Mouse (Mus musculus) bone marrow, adult 2 months (tissue): ENCODE measurements around the gene Slc26a3. TPM values are rescaled to one million over a fixed set of nuclear protein-coding genes. Genes with fewer than 3 reads are reported as not detected.

ENCODE experiments used
- H3K27ac ChIP-seq: fragments of 200-500 bp; 2 replicates; pipeline ENCODE4 v1.5.1; 2012; ENCODE audit warnings: low read depth, mild to moderate bottlenecking, control low read depth, inconsistent platforms, low read length; ENCODE audit not compliant: control insufficient read depth, poor library complexity, insufficient read depth
- H3K4me1 ChIP-seq: fragments of 200-500 bp; 2 replicates; pipeline ENCODE4 v1.6.1; 2011; ENCODE audit warnings: low read length; ENCODE audit not compliant: control insufficient read depth, insufficient read depth
- H3K4me3 ChIP-seq: fragments of 200-500 bp; replicated peaks from 2 replicates; pipeline ENCODE3; 2011; ENCODE audit warnings: mild to moderate bottlenecking, low read depth, low read length, control low read depth; ENCODE audit not compliant: control insufficient read depth
- CTCF ChIP-seq: fragments of 200-500 bp; IDR thresholded peaks from 2 replicates; pipeline ENCODE4 v1.5.1; 2011; ENCODE audit warnings: low read length, control low read depth; ENCODE audit not compliant: control insufficient read depth, insufficient read depth
- POLR2A ChIP-seq: fragments of 200-500 bp; IDR thresholded peaks from 2 replicates; pipeline ENCODE4 v1.6.1; 2011; ENCODE audit warnings: low read depth, mild to moderate bottlenecking, control low read depth, low read length, borderline replicate concordance; ENCODE audit not compliant: control insufficient read depth
- WGBS: fragments of 180-500 bp; shearing (Covaris S2); methylation state at CpG from one replicate; pipeline ENCODE4 v1.1.7; 2018; 5-methylcytosine and 5-hydroxymethylcytosine counted together
- polyA plus RNA-seq: library from polyadenylated mRNA; stranded (reverse); fragments of >200 nt; gene quantifications from 2 replicates; pipeline ENCODE4 v1.2.4, GENCODE M21; 2011; ENCODE audit warnings: low replicate concordance; ENCODE audit not compliant: missing spikeins, insufficient read depth, insufficient read length

Gene Slc26a3
- polyA plus RNA-seq, 1 experiment, result 6.1 TPM

DNA sequence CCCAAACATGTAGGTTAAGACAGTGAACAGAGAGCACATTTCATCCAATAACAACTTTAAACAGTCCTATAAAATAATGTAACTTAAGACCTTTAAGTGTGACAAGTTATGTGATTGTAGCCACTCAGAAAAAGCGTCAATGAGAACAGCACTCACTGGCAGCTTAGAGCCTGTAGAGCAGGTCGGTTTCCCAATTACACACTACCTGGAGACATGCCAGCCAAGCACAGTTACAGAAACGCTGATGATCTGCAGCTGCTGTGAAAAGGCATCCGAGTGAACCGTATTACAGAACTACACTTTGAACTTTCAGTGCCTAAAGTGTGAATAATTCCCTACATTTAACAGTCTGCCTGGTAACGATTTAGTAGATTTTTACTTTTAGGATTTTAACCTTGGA, 95.8 kb downstream of the Slc26a3 start:
- no peaks in the 10 kb centered on the region for H3K4me1 ChIP-seq
- WGBS, result 80% methylated on average over 6 of the region's 6 CpGs
- H3K27ac ChIP-seq, result no peak overlapping the region
- H3K4me3 ChIP-seq, result no peak overlapping the region
- TF ChIP-seq POLR2A (no peak), CTCF (no peak)

DNA sequence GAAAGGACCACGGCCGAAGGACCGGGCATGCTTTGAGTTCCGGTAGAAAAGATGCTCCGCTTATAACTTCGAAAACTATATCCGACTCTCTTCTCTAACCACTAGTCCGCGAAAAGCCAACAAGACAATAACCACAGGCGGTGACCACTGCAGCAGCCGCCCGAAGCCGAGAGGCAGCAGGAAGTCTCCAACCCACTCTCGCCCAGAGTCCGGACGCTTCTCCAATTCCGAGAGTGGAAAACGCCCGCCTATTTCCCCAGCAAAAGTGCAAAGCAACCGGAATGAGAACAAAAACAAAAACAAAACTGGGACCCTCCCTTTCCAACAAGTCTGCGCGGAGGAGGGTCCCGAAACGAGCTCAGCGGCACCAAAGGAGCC, 108.3 kb downstream of the Slc26a3 start:
- no peak for TF ChIP-seq POLR2A
- under 1% methylated on average over 25 of the region's 25 CpGs for WGBS
- peak overlapping the region; percentile 97 for H3K4me3 ChIP-seq
- peak overlapping the region; percentile 94 for H3K27ac ChIP-seq
- peaks cover 1% of the 10 kb centered on the region; the same call in 1 of the 2 replicates for H3K4me1 ChIP-seq

DNA sequence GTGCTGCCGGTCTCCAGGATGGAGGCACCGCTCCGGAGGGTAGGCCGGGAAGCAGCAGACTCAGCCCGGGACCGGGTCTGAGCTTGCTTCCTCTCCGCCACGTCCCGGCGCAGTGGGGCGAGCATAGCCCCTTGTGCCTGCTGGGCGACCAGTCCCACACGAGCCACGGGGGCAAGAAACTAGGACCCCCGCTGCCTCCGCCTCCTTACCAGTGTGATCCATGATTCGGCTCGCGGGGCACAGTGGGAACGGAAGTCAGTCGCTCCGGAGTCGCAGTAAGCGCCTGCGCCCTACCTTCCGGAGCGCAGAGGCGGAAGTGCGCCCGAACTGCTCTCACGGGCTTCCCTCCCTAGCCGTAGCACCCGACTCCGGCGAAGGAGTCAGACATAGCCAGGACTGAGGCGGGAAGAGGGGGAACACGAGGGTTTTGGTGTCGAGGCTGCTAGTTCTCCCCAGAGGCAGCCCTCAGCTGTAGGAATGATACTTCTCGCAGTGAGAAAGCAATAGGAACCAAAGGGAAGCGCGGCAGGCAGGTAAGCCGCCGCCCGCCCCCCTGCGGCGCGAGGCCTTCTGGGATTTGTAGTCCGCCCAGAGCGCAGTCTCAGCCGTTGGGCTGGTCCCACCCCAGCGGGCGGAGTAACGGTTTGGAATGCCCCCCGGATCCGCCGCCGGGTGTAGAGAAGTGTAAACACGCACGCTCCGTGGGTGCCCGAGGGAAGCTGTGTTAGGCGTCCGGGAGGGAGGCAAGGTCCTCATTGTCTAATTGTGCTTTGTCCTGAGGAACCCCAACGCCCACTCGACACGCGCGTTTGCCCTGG, 108.9 kb downstream of the Slc26a3 start, which contains the start of gene Cbll1:
Gene Cbll1 (minus strand): TSS at position 303 of the 818 bp plus-strand sequence.
- peak within 1 kb of the TSS; percentile 97 for H3K4me3 ChIP-seq
- WGBS, result under 1% methylated on average over 68 of the region's 68 CpGs
- TF ChIP-seq POLR2A (peak; percentile 92), CTCF (no peak)

DNA sequence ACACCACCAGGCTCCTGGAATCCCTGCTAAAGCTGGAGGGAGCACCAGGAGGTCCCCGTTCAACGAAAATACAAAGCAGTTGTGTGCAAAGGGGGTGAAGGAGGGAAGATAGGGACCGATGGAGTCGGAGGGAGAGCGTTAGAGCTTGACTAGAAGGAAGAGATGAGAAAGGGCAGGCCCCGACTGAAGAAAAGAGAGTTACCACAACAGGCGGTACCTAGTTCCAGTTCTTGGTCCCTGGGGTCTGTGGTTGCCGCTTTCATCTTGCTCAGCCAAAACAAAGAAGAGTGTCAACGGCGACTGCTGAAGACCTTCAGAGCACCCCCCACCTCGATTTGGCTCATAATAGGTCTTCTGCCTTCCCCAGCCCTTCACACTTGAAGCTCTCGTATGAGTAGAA, 109.5 kb downstream of the Slc26a3 start:
- peak overlapping the region; percentile 94 for H3K27ac ChIP-seq
- TF ChIP-seq CTCF (no peak), POLR2A (no peak)
- 12% methylated on average over 12 of the region's 12 CpGs for WGBS
- H3K4me1 ChIP-seq, result peaks cover 1% of the 10 kb centered on the region; the same call in 1 of the 2 replicates
- H3K4me3 ChIP-seq, result peak overlapping the region; percentile 97

More for the DNA sequence above, 108.9 kb downstream of the Slc26a3 start, which contains the start of gene Cbll1:
- Histone ChIP-seq H3K4me1 (peaks cover 1% of the 10 kb centered on the region; the same call in 1 of the 2 replicates), H3K27ac (peak within 1 kb of the TSS; percentile 94)

DNA sequence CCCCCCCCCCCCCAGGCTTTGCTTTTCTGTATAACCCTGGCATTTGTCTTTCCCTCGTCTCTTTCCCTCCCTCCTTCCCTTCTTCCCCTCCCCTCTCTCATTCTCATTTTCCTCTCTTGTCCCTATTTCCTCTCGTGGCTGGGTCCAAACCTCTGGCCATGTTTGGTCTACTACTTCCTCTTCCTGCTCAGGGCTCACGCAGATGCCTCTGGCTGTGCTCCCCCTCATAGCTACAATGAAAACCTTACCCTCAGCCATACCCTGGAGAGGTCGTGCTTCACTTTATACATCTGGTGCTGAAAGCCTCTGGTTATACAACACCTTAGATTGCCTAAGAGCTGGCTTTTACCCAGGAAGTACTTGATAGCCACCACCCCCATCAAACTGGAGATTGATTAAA, 110.6 kb downstream of the Slc26a3 start:
- no peak overlapping the region for H3K4me3 ChIP-seq
- no peak for TF ChIP-seq CTCF
- TF ChIP-seq POLR2A, result no peak
- H3K27ac ChIP-seq, result no peak overlapping the region
- H3K4me1 ChIP-seq, result peaks cover 1% of the 10 kb centered on the region; the same call in 1 of the 2 replicates
- WGBS, result 5% methylated on average over 4 of the region's 4 CpGs

DNA sequence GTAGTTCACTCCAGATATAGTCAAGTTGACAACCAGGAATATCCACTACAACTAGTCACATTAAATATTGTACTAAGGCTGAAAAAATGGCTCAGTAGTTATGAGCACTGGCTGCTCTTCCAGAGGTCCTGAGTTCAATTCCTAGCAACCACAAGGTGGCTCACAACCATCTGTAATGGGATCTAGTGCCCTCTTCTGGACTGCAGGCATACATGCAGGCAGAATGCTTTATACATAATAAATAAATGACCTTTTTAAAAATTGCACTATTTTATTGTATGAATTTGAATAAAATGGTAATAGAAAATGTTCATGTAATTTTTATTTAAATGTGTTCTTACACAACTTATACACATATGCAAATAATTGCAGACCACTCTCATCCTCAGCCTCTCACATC, 112.5 kb downstream of the Slc26a3 start:
- Histone ChIP-seq H3K27ac (no peak overlapping the region), H3K4me1 (peaks cover 1% of the 10 kb centered on the region; the same call in 1 of the 2 replicates), H3K4me3 (no peak overlapping the region)
- 0 out of 2 replicates have a peak, but pooled peaks have one; percentile 15 for TF ChIP-seq CTCF
- no peak for TF ChIP-seq POLR2A

DNA sequence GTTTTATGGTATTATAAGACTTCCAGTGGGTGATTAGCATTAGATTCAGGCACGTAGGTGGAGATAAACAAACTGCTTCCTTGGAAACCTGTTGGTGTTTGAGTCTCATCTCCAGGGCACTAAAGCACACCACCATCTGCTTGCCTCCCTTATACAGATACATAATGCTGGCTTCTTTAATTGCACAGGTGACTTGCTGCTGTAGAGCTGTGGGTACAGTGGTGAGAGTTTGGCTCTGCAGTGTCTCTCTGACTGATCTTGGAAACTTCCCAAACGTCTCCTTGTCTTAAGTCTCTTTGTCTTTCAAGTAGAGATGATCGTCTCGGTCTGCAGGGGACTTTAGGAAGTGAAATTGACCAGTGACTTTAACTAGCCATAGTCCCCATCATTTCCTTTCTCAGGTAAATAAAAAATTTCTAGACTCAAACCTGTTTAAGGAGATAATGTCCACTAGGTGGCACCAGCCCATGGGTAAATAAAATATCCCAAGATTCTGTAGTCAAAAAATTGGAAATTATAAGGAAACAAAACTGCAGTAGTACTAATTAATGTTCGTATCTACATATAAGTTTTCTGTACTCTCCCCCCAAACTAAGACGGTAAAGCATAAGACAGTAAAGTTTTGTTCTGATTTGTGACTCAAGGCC, 117.2 kb downstream of the Slc26a3 start:
- H3K4me1 ChIP-seq, result no peaks in the 10 kb centered on the region
- TF ChIP-seq CTCF, result no peak
- TF ChIP-seq POLR2A, result no peak
- H3K4me3 ChIP-seq, result no peak overlapping the region
- 37% methylated on average over 6 of the region's 6 CpGs for WGBS
- no peak overlapping the region for H3K27ac ChIP-seq

DNA sequence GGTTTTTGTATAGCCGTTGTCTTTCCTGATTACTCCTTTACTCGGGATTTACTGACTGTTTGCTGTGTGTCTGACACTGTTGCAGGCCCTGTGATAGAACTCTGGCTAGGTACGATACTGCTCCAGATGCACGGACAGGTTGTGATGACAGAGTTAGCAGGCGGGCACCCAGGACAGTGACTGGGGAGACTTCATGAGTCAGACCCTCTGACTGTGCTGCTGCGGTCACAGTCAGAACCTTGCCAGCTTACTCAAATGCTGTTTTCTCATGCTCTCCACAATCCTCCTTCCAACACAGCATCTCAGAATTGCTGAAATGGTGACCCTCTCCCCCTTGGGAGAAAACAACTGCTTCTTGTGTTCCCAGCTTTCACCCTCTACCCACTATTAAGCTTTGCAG, 117.8 kb downstream of the Slc26a3 start:
- Histone ChIP-seq H3K27ac (no peak overlapping the region), H3K4me1 (no peaks in the 10 kb centered on the region), H3K4me3 (no peak overlapping the region)
- TF ChIP-seq POLR2A (no peak), CTCF (no peak)
- 79% methylated on average over 6 of the region's 6 CpGs for WGBS

DNA sequence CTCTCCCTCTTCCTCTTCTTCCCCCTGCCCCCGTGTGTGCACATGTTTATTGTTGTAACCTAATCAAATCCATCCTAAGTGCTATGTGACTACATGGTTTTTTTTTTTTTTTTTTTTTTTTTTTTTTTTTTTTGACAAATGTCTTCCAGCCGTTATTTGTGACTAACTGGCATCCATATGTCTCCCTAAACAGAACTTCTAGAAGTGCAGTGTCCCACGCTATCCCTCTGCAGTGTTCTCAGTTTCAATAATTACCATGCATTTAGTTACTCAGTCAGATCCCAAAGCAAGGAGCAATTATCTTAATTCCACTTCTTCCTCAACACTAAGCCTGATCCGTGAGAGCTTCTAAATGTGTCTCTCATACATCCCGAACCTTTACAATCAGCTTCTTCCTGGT, 120.5 kb downstream of the Slc26a3 start:
- Histone ChIP-seq H3K4me3 (no peak overlapping the region), H3K4me1 (no peaks in the 10 kb centered on the region), H3K27ac (no peak overlapping the region)
- TF ChIP-seq POLR2A, result no peak
- no peak for TF ChIP-seq CTCF
- WGBS, result 64% methylated on average over 5 of the region's 5 CpGs
